ENCODE assay signal across 21 mouse cellular contexts in genomic region chr1:54877423-54878073, GRCm38 (mm10). TPM values are rescaled to one million over a fixed set of nuclear protein-coding genes. Genes with fewer than 3 reads are reported as not detected.
DNase-seq lines count a peak whose midpoint lies in the region; ATAC-seq and TF ChIP-seq lines count a peak whose summit lies in the region.
"Had no signal": no experiment of that assay in that cellular context is flagged by ENCODE, and none has a peak within 500 bp of the region (broad histone marks: within the 10 kb centered on the region; RNA-seq: fewer than 3 reads in every experiment).

No protein-coding gene starts in this region.

- no peaks in the 10 kb centered on the region for H3K9me3 ChIP-seq in limb, embryonic 12.5 days
- H3K9me3 ChIP-seq in limb, embryonic 10.5 days (replicated peaks) = no peaks in the 10 kb centered on the region
- H3K9me3 ChIP-seq in forebrain, embryonic 12.5 days = no peaks in the 10 kb centered on the region
- no peaks in the 10 kb centered on the region for H3K9me3 ChIP-seq in limb, embryonic 15.5 days
- no peaks in the 10 kb centered on the region for H3K9me3 ChIP-seq in stomach, postnatal 0 days (ENCODE audit: control insufficient read depth, low read length)
- H3K9me3 ChIP-seq: G1E; heart, embryonic 15.5 days; midbrain, embryonic 12.5 days had no signal

- H3K4me3 ChIP-seq in limb, embryonic 12.5 days (replicated peaks) = no peak overlapping the region
- no peak overlapping the region for H3K4me3 ChIP-seq in limb, embryonic 10.5 days
- H3K4me3 ChIP-seq in forebrain, embryonic 12.5 days (replicated peaks) = no peak overlapping the region
- no peak overlapping the region for H3K4me3 ChIP-seq in limb, embryonic 15.5 days
- H3K4me3 ChIP-seq in stomach, postnatal 0 days (ENCODE audit: low read depth, low read length) = no peak overlapping the region
- H3K4me3 ChIP-seq: heart, embryonic 15.5 days; layer of hippocampus, adult 2 months; midbrain, embryonic 12.5 days had no signal

- H3K27me3 ChIP-seq in limb, embryonic 12.5 days = no peaks in the 10 kb centered on the region
- no peaks in the 10 kb centered on the region for H3K27me3 ChIP-seq in limb, embryonic 10.5 days (ENCODE audit: low read depth, poor library complexity, severe bottlenecking)
- H3K27me3 ChIP-seq in forebrain, embryonic 12.5 days = no peaks in the 10 kb centered on the region
- no peaks in the 10 kb centered on the region for H3K27me3 ChIP-seq in limb, embryonic 15.5 days
- no peaks in the 10 kb centered on the region for H3K27me3 ChIP-seq in stomach, postnatal 0 days (ENCODE audit: control insufficient read depth, insufficient read depth, low read length)
- H3K27me3 ChIP-seq: heart, embryonic 15.5 days; midbrain, embryonic 12.5 days had no signal

- WGBS in limb, embryonic 12.5 days = 73% methylated on average over 10 of the region's 10 CpGs
- 80% methylated on average over 10 of the region's 10 CpGs for WGBS in limb, embryonic 10.5 days
- WGBS in forebrain, embryonic 12.5 days = 20% methylated on average over 10 of the region's 10 CpGs
- 60% methylated on average over 10 of the region's 10 CpGs for WGBS in limb, embryonic 15.5 days
- 64% methylated on average over 10 of the region's 10 CpGs for WGBS in stomach, postnatal 0 days

- H3K4me2 ChIP-seq in limb, embryonic 12.5 days = no peak overlapping the region
- H3K4me2 ChIP-seq in forebrain, embryonic 12.5 days = peak overlapping the region; percentile 21
- H3K4me2 ChIP-seq in limb, embryonic 15.5 days = no peak overlapping the region
- no peak overlapping the region for H3K4me2 ChIP-seq in stomach, postnatal 0 days (replicated peaks; ENCODE audit: low read depth)
- H3K4me2 ChIP-seq: heart, embryonic 15.5 days; liver, embryonic 11.5 days; midbrain, embryonic 12.5 days had no signal

- TF ChIP-seq EP300 in stomach, postnatal 0 days (optimal IDR thresholded peaks at IDR 0.05) = no peak

- DNase-seq in limb, embryonic 10.5 days (ENCODE audit: low spot score) = no peak
- peak; percentile 13 for DNase-seq in NIH3T3 (ENCODE audit: low read depth)
- DNase-seq in spleen, postnatal 10 days (ENCODE audit: low spot score in 2 of 2) = no peak
- no peak for DNase-seq in stomach, postnatal 0 days (ENCODE audit: low spot score)
- DNase-seq: cerebellum, postnatal 10 days; embryo, embryonic 11 days; gastrocnemius, postnatal 25 days; heart, postnatal 4 days; kidney, adult 18-20 months; kidney, postnatal 14 days; lung, adult 2 months; right cerebral cortex, postnatal 25 days had no signal

- H3K9ac ChIP-seq in limb, embryonic 12.5 days (replicated peaks) = no peak overlapping the region
- H3K9ac ChIP-seq in forebrain, embryonic 12.5 days = no peak overlapping the region
- H3K9ac ChIP-seq in limb, embryonic 15.5 days = no peak overlapping the region
- no peak overlapping the region for H3K9ac ChIP-seq in stomach, postnatal 0 days (ENCODE audit: low read length)
- H3K9ac ChIP-seq: heart, embryonic 15.5 days; midbrain, embryonic 12.5 days had no signal

- TF ChIP-seq CTCF in stomach, postnatal 0 days (IDR thresholded peaks at IDR 0.05; ENCODE audit: low read depth) = no peak

- 0 out of 2 replicates have a peak overlapping the region, but pooled peaks have one; percentile 23 for H3K27ac ChIP-seq in limb, embryonic 12.5 days
- H3K27ac ChIP-seq in limb, embryonic 10.5 days = no peak overlapping the region
- peak overlapping the region; percentile 21; the same call in 1 of the 2 replicates for H3K27ac ChIP-seq in forebrain, embryonic 12.5 days
- peak overlapping the region; percentile 43 for H3K27ac ChIP-seq in limb, embryonic 15.5 days
- H3K27ac ChIP-seq in stomach, postnatal 0 days (replicated peaks) = no peak overlapping the region
- H3K27ac ChIP-seq: heart, embryonic 15.5 days; layer of hippocampus, adult 2 months; macrophage; midbrain, embryonic 12.5 days had no signal

- no peak for ATAC-seq in limb, embryonic 12.5 days (ENCODE audit: insufficient number of reproducible peaks, insufficient read depth, low FRiP score, low TSS enrichment, low read depth)
- peak; percentile 65 for ATAC-seq in forebrain, embryonic 12.5 days (ENCODE audit: low FRiP score)
- no peak for ATAC-seq in limb, embryonic 15.5 days (ENCODE audit: insufficient number of reproducible peaks, low FRiP score, low TSS enrichment, low read depth)
- ATAC-seq in stomach, postnatal 0 days (ENCODE audit: low FRiP score, low TSS enrichment) = no peak

- H3K4me1 ChIP-seq in limb, embryonic 12.5 days (replicated peaks) = 0 out of 2 replicates have a peak, but pooled peaks cover 5% of the 10 kb centered on the region
- no peaks in the 10 kb centered on the region for H3K4me1 ChIP-seq in limb, embryonic 10.5 days
- peaks cover 17% of the 10 kb centered on the region for H3K4me1 ChIP-seq in forebrain, embryonic 12.5 days
- peaks cover 15% of the 10 kb centered on the region for H3K4me1 ChIP-seq in limb, embryonic 15.5 days
- no peaks in the 10 kb centered on the region for H3K4me1 ChIP-seq in stomach, postnatal 0 days (replicated peaks; ENCODE audit: control insufficient read depth, insufficient read depth)

- H3K36me3 ChIP-seq in limb, embryonic 12.5 days = no peaks in the 10 kb centered on the region
- H3K36me3 ChIP-seq in limb, embryonic 10.5 days = peaks cover 6% of the 10 kb centered on the region
- no peaks in the 10 kb centered on the region for H3K36me3 ChIP-seq in forebrain, embryonic 12.5 days (replicated peaks)
- H3K36me3 ChIP-seq in limb, embryonic 15.5 days = no peaks in the 10 kb centered on the region
- H3K36me3 ChIP-seq in stomach, postnatal 0 days (ENCODE audit: control insufficient read depth, insufficient read depth, low read length) = no peaks in the 10 kb centered on the region
- H3K36me3 ChIP-seq: G1E; heart, embryonic 15.5 days; midbrain, embryonic 12.5 days had no signal

RNA-seq across cellular contexts. Expression of gene Ankrd44, which starts 48.6 kb away (rescaled TPM):
- polyA plus RNA-seq in limb, embryonic 12.5 days (2016; fragmentation: Nextera tagmentation; extraction: Ambion mirVana) = 21.6 and 22.2 TPM in 2 replicates
- polyA plus RNA-seq in limb, embryonic 10.5 days (2016; fragmentation: Nextera tagmentation; extraction: Ambion mirVana) = 20.1 and 23.7 TPM in 2 replicates
- 19.6 and 21.6 TPM in 2 replicates for polyA plus RNA-seq in forebrain, embryonic 12.5 days (2016; fragmentation: Nextera tagmentation; extraction: Ambion mirVana)
- polyA plus RNA-seq in limb, embryonic 15.5 days (2015; fragmentation: Nextera tagmentation; extraction: Ambion mirVana) = 19.1 and 20.2 TPM in 2 replicates
- polyA plus RNA-seq in stomach, postnatal 0 days (2015; fragmentation: Nextera tagmentation; extraction: Ambion mirVana) = 7.8 and 8.7 TPM in 2 replicates

Comparison
In these comparisons a context has a peak if more than half of its experiments do, and no peak if none do; other contexts are left out.
1. H3K27ac ChIP-seq: peak in limb, embryonic 12.5 days (single experiment), forebrain, embryonic 12.5 days (single experiment) and limb, embryonic 15.5 days (single experiment); none in limb, embryonic 10.5 days (single experiment) and stomach, postnatal 0 days (single experiment).